Mouse (Mus musculus) hindbrain, embryonic 15.5 days (tissue): ENCODE data around the gene Ubtd2. TPM values are rescaled to one million over a fixed set of nuclear protein-coding genes. Genes with fewer than 3 reads are reported as not detected.

ENCODE experiments used
- ATAC-seq: fragments of 200-750 bp; cut with Nextera tagmentation; 2 replicates; pipeline ENCODE4 v1.8.0; 2017; ENCODE audit warnings: low read depth, moderate number of reproducible peaks, moderate TSS enrichment; ENCODE audit not compliant: low FRiP score
- H3K27ac ChIP-seq: fragments of 300-500 bp; sonication (generic); replicated peaks from 2 replicates; pipeline ENCODE4 v1.5.1; 2015; ENCODE audit warnings: mild to moderate bottlenecking, inconsistent platforms
- H3K27me3 ChIP-seq: fragments of 300-500 bp; sonication (generic); 2 replicates; pipeline ENCODE4 v1.6.1; 2015; ENCODE audit warnings: control low read depth, inconsistent platforms
- H3K36me3 ChIP-seq: fragments of 300-500 bp; sonication (generic); 2 replicates; pipeline ENCODE4 v1.6.1; 2015; ENCODE audit warnings: control low read depth, inconsistent platforms
- H3K4me1 ChIP-seq: fragments of 300-500 bp; sonication (generic); replicated peaks from 2 replicates; pipeline ENCODE4 v1.6.1; 2015; ENCODE audit warnings: control low read depth, inconsistent platforms
- H3K4me2 ChIP-seq: fragments of 300-500 bp; sonication (generic); 2 replicates; pipeline ENCODE4 v1.6.1; 2015; ENCODE audit warnings: moderate library complexity, mild to moderate bottlenecking, inconsistent platforms
- H3K4me3 ChIP-seq: fragments of 300-500 bp; sonication (generic); 2 replicates; pipeline ENCODE4 v1.5.1; 2015; ENCODE audit warnings: mild to moderate bottlenecking, inconsistent platforms
- H3K9ac ChIP-seq: fragments of 300-500 bp; sonication (generic); 2 replicates; pipeline ENCODE4 v1.6.1; 2015; ENCODE audit warnings: inconsistent platforms
- H3K9me3 ChIP-seq: fragments of 300-500 bp; sonication (generic); 2 replicates; pipeline ENCODE4 v1.6.1; 2016; ENCODE audit warnings: control low read depth, inconsistent platforms
- WGBS: fragments of 180-500 bp; shearing (Covaris S2); methylation state at CpG from one replicate; pipeline ENCODE4 v1.1.7; 2015; 5-methylcytosine and 5-hydroxymethylcytosine counted together
- polyA plus RNA-seq: library from polyadenylated mRNA; unstranded; fragments of >200 nt; fragmentation: Nextera tagmentation; extraction: Ambion mirVana; gene quantifications from 2 replicates; pipeline ENCODE4 v1.2.1, GENCODE M21; 2015

Ubtd2 gene
- polyA plus RNA-seq, 1 experiment from 2014 or later, result 46.6 TPM

DNA sequence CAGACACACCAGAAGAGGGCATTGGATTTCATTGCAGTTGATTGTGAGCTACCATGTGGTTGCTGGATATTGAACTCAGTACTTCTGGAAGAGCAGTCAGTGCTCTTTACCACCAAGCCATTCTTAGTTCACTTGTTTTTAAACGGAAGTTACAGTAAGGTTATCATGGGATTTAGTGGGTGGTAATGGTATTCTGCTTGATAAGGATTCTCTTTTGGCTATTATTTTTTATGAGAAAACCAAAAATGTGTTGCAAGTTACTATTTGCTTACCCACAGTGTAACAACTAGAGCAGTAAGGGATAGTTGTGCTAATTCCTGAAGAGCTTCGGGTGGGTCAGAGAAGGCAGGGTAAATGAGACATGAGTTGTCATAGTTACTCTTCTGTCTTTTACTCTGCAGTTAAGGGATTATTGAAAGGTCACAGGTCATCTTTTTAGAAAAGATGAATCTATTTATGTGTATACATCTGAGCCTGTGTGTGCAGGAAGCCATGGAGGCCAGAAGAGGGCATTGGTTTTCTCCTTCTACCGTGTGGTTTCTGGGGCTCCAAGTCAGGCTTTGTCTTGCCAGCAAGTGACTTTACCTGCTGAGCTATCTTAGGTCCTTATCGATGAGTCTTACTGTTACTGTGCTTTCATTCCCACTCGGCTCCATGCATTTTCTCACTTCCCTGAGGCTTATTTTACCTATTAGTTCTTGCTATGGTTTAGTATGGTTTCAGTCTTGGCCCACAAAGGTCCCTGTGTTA, 20.5 kb downstream of the Ubtd2 start:
- H3K9me3 ChIP-seq, result no peaks in the 10 kb centered on the region
- no peak overlapping the region for H3K9ac ChIP-seq
- no peaks in the 10 kb centered on the region for H3K27me3 ChIP-seq
- H3K36me3 ChIP-seq, result no peaks in the 10 kb centered on the region
- H3K4me2 ChIP-seq, result no peak overlapping the region
- no peak overlapping the region for H3K4me3 ChIP-seq
- no peak for ATAC-seq
- H3K4me1 ChIP-seq, result no peaks in the 10 kb centered on the region
- WGBS, result 85% methylated on average over 5 of the region's 5 CpGs
- H3K27ac ChIP-seq, result no peak overlapping the region

DNA sequence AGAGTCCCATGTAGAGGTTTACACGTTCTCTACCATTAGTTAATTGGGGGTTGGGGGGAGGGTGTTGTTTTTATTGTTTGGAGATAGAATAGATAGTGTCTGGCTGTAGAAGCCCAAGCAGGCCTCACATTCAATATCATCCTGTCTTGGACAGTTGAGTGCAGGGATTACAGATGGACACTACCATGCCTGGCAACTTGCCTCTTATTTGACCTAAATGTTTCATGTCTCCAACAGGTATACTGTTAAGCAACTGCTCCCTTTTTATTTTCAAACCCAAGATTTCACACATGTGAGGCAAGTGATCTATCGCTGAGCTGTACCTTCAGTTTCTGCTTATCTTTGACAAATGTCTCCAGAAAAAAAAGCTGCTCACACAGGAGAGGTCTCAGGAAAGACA, 26.4 kb downstream of the Ubtd2 start:
- Histone ChIP-seq H3K9ac (no peak overlapping the region), H3K27ac (no peak overlapping the region), H3K4me3 (no peak overlapping the region), H3K27me3 (no peaks in the 10 kb centered on the region), H3K4me2 (no peak overlapping the region), H3K36me3 (no peaks in the 10 kb centered on the region), H3K4me1 (no peaks in the 10 kb centered on the region), H3K9me3 (no peaks in the 10 kb centered on the region)
- WGBS, result 79% methylated on average over 2 of the region's 2 CpGs
- ATAC-seq, result no peak

DNA sequence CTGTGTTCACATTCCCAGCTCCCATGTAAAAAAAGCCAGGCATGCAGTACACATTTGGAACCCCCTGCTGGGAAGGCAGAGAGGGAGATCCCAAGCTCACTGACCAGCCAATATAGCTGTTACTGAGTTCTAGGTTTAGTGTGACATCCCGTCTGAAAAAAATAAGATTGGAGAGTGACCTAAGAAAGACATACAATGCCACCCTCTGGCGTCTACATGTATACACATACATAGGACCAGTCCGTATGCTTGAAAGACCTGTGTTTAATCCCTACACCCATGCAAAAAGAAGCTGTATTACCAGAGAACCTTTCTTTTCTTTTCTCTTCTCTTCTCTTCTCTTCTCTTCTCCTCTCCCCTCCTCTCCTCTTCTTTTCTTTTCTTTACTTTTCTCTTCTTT, 30.1 kb downstream of the Ubtd2 start:
- no peak overlapping the region for H3K27ac ChIP-seq
- 65% methylated on average over 3 of the region's 3 CpGs for WGBS
- H3K9ac ChIP-seq, result no peak overlapping the region
- H3K36me3 ChIP-seq, result no peaks in the 10 kb centered on the region
- H3K27me3 ChIP-seq, result no peaks in the 10 kb centered on the region
- ATAC-seq, result no peak
- H3K4me3 ChIP-seq, result no peak overlapping the region
- no peaks in the 10 kb centered on the region for H3K9me3 ChIP-seq
- H3K4me1 ChIP-seq, result no peaks in the 10 kb centered on the region
- H3K4me2 ChIP-seq, result no peak overlapping the region

DNA sequence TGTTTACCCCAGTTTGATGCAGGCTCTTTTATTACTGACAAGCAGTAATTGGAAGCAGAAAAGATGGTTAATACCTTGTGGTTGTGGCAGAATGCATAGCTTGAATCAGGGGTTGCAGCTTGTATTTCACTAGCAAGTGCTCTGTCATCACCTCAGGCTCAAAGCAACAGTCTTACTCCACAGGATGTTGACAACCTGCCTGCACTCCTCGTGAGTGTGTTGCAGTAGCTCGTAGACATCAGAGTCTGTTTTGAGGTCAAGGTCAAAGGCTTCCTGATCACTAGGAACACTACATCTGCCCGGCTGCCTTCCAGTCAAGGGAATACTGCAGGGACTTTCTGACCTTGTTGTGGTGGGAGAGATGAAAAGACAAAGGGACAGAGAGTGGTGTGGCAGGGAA, 31.5 kb downstream of the Ubtd2 start:
- WGBS, result 76% methylated on average over 3 of the region's 3 CpGs
- no peak for ATAC-seq
- H3K27me3 ChIP-seq, result no peaks in the 10 kb centered on the region

DNA sequence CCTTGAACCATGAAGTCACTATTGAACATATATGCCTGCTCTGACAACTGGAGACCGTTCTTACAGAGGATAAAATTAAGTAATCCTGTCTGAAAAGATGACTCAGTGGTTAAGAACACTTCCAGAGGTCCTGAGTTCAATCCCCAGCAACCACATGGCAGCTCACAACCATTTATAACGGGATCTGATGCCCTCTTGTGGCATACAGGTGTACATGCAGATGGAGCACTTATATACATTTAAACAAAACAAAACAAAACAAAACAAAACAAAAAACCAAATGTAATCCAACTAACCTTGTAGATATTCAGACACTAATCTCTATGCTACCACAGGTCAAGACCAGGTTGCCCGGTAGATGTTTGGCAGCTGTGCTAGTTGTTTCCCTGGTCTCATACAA, 32.3 kb downstream of the Ubtd2 start:
- H3K4me3 ChIP-seq, result no peak overlapping the region

More for the DNA sequence above, 31.5 kb downstream of the Ubtd2 start:
- Histone ChIP-seq H3K36me3 (no peaks in the 10 kb centered on the region), H3K27ac (no peak overlapping the region), H3K4me1 (no peaks in the 10 kb centered on the region), H3K9me3 (no peaks in the 10 kb centered on the region), H3K4me2 (no peak overlapping the region), H3K9ac (no peak overlapping the region), H3K4me3 (no peak overlapping the region)

DNA sequence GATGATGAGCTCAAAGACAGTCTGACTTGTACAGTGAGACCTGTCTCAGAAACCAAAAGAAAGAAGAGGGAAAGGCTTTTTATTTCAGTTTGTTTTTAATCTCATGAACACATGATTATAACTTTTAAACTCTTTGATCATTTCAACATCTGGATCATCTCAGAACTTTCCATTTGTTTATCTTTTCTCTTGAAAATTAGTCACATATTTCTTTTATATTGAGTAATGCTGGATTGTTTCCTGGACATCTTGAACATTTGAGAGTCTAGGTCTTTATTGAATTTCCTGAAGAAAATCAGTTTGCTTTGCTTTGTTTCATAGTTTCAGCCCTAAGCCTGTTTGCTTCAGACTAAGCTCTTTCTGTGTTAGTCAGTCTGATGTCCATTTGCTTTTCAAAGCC, 33.2 kb downstream of the Ubtd2 start:
- H3K4me1 ChIP-seq, result no peaks in the 10 kb centered on the region
- H3K36me3 ChIP-seq, result no peaks in the 10 kb centered on the region
- ATAC-seq, result no peak
- H3K4me2 ChIP-seq, result no peak overlapping the region
- H3K27ac ChIP-seq, result no peak overlapping the region
- no peaks in the 10 kb centered on the region for H3K27me3 ChIP-seq
- no peaks in the 10 kb centered on the region for H3K9me3 ChIP-seq
- no peak overlapping the region for H3K4me3 ChIP-seq
- H3K9ac ChIP-seq, result no peak overlapping the region

More for the DNA sequence above, 32.3 kb downstream of the Ubtd2 start:
- no peaks in the 10 kb centered on the region for H3K36me3 ChIP-seq
- no peak overlapping the region for H3K9ac ChIP-seq
- H3K4me1 ChIP-seq, result no peaks in the 10 kb centered on the region
- WGBS, result 90% methylated on average over 3 of the region's 3 CpGs
- H3K4me2 ChIP-seq, result no peak overlapping the region
- ATAC-seq, result no peak
- H3K9me3 ChIP-seq, result no peaks in the 10 kb centered on the region
- H3K27ac ChIP-seq, result no peak overlapping the region
- no peaks in the 10 kb centered on the region for H3K27me3 ChIP-seq

DNA sequence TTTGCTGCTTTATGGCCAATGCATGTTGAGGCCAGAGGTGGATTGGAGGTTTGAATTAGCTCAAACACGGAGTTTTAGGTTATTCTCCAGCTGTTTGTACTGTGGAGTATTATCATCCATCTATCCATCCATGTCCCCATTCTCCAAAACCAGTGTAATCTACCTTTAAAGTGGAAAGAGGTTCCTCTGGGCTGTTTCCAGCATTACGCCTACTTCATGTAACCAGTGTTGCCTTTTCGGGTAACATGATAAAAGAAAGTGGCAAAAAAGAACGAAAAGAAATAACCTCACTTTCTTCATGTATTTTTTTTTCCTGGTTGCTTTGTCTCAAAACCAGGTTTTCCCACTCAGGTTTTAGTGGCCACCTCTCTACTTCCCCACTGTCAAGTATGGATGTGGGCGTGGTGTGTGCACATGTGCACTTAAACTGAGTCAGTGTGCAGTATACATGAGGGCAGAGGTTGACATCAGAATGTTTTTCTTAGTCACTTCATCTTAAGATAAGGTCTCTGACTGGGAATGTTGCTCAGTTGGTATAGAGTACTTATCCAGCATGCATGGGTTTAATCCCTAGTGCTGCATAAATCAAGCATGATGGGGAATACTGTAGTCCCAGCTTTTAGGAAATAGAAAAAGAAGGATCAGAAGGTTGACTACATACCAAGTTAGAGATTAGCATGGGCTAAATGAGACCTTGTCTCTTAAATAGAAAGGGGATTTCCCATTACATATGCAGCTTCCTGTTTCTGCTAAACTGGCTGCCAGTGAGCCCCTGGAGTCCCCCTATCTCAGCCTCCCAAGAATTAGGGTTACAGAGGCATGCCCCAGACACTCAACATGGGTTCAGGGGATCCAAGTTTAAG, 33.9 kb downstream of the Ubtd2 start:
- H3K9me3 ChIP-seq, result no peaks in the 10 kb centered on the region
- 92% methylated on average over 5 of the region's 5 CpGs for WGBS
- no peaks in the 10 kb centered on the region for H3K36me3 ChIP-seq
- no peak overlapping the region for H3K9ac ChIP-seq
- no peaks in the 10 kb centered on the region for H3K4me1 ChIP-seq
- H3K27me3 ChIP-seq, result no peaks in the 10 kb centered on the region
- H3K27ac ChIP-seq, result no peak overlapping the region
- H3K4me3 ChIP-seq, result no peak overlapping the region
- H3K4me2 ChIP-seq, result no peak overlapping the region
- no peak for ATAC-seq

DNA sequence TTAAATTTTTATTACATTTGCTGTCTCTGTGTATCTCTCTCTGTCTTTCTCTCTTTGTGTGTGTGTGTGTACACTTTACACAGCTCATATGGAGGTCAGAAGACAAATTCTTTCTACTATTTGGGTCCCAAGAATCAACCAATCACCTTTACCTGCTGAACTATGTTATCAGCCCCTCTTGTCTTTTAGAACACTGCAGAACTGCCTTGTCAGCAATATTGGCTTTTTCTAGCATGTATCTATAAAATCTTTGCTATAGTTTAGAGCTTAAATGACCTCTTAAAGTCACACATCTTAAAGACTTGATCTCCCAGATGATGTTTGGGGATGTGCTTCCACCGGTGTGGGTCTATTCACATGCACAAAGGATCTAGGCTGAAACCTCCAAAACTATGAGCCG, 35.9 kb downstream of the Ubtd2 start:
- H3K4me3 ChIP-seq, result no peak overlapping the region
- WGBS, result 96% methylated on average over 2 of the region's 2 CpGs
- no peak for ATAC-seq

DNA sequence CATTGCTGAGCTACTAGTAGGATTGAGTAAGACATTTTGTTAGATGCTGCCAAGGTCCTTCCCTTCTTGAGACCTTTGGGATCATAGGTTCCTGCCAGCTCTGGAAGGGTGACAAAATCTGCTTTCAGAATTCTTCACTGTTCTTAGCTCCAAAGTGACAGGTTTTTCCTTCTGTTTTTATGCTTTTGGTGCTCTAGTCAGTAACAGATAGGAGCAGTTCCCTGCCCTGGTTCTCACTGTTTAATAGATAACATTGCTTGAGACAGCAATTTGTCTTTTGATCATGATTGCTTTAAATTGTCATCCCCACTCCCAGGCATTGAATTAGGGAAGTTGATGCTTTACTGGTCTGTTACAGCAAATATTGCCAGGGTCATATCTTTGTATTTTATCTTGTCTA, 38.1 kb downstream of the Ubtd2 start:
- no peak for ATAC-seq
- no peak overlapping the region for H3K4me2 ChIP-seq
- no peak overlapping the region for H3K27ac ChIP-seq
- H3K9ac ChIP-seq, result no peak overlapping the region
- H3K27me3 ChIP-seq, result no peaks in the 10 kb centered on the region
- H3K36me3 ChIP-seq, result no peaks in the 10 kb centered on the region
- H3K4me1 ChIP-seq, result no peaks in the 10 kb centered on the region
- no peak overlapping the region for H3K4me3 ChIP-seq
- H3K9me3 ChIP-seq, result no peaks in the 10 kb centered on the region

More for the DNA sequence above, 35.9 kb downstream of the Ubtd2 start:
- Histone ChIP-seq H3K9me3 (no peaks in the 10 kb centered on the region), H3K27me3 (no peaks in the 10 kb centered on the region), H3K4me2 (no peak overlapping the region), H3K27ac (no peak overlapping the region), H3K36me3 (no peaks in the 10 kb centered on the region), H3K9ac (no peak overlapping the region), H3K4me1 (no peaks in the 10 kb centered on the region)

DNA sequence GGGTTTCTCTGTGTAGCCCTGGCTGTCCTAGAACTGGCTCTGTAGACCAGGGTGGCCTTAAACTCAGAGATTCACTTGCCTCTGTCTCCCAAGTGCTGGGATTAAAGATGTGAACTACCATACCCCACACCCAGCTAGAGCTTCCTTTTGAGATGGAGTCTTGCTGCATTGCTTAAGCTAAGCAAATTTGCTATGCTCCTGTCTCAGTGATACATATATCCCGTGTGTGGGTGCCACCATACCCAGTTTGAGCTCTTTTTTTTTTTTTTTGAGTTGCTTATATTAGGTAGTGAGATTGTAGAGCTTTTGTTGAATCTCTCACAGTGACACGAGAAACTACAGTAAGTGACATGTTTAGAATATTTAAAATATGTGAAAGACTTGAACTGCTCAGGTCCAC, 40.1 kb downstream of the Ubtd2 start:
- H3K4me1 ChIP-seq, result peaks cover 5% of the 10 kb centered on the region
- H3K4me3 ChIP-seq, result no peak overlapping the region
- no peaks in the 10 kb centered on the region for H3K27me3 ChIP-seq
- H3K27ac ChIP-seq, result no peak overlapping the region
- 83% methylated on average over 2 of the region's 2 CpGs for WGBS
- H3K36me3 ChIP-seq, result no peaks in the 10 kb centered on the region
- no peak overlapping the region for H3K9ac ChIP-seq
- H3K4me2 ChIP-seq, result no peak overlapping the region
- no peak for ATAC-seq
- H3K9me3 ChIP-seq, result no peaks in the 10 kb centered on the region

DNA sequence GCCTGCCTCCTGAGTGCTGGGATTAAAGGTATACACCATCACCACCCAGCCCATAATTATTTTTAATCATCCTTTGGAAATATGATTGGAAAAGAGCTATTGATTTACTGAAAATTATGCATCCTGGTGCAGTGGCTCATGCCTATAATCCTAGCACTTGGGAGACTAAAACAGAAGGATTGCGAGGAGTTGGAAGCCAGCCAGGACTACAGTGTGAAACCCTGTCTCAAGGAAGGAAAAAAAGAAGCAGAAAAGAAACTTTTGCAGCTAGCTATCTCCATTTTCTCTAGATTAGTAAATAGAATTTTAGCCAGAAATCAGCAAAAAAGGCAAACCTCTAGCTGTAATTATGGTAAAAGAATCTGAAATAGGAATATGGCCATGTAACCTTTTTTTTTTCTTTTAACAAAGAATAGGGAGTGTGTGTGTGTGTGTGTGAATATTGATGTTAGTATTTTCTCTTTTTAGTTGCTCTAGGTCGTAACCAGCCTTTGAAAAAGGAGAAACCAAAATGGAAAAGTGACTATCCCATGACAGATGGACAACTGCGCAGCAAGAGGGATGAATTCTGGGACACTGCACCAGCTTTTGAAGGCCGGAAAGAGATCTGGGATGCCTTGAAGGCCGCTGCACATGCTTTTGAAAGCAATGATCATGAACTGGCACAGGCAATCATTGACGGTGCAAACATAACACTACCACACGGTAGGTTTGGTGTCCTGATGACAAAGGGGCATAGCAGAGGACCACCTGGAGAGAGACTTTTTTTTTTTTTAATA, 43.8 kb downstream of the Ubtd2 start:
- no peak overlapping the region for H3K9ac ChIP-seq
- no peak overlapping the region for H3K4me2 ChIP-seq
- peaks cover 5% of the 10 kb centered on the region for H3K4me1 ChIP-seq
- no peaks in the 10 kb centered on the region for H3K9me3 ChIP-seq
- 75% methylated on average over 7 of the region's 7 CpGs for WGBS
- ATAC-seq, result no peak
- H3K4me3 ChIP-seq, result no peak overlapping the region
- 0 out of 2 replicates have a peak, but pooled peaks cover 3% of the 10 kb centered on the region for H3K36me3 ChIP-seq
- H3K27ac ChIP-seq, result no peak overlapping the region
- no peaks in the 10 kb centered on the region for H3K27me3 ChIP-seq

DNA sequence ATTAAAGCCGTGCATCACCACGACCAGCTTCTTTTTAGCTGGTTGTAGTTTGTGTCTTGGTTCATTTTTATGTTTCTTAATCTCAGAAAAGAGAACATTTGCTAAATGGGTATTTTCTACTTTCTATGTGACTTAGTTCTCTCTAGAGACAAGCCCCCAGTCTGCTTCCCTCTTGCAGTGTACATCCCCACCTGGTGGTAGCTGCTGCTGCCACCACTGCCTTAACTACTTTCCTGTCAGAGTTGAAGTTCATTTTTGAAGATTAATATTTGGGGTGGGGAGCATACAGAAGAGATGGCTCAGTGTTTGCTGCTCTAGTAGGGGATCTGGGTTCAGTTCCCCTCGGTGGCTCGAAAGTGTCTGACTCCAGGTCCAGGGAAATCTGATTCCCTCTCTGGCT, 44.8 kb downstream of the Ubtd2 start:
- Histone ChIP-seq H3K4me3 (no peak overlapping the region), H3K9me3 (no peaks in the 10 kb centered on the region), H3K4me2 (no peak overlapping the region), H3K9ac (no peak overlapping the region), H3K27ac (no peak overlapping the region), H3K4me1 (peaks cover 5% of the 10 kb centered on the region), H3K27me3 (no peaks in the 10 kb centered on the region), H3K36me3 (0 out of 2 replicates have a peak, but pooled peaks cover 3% of the 10 kb centered on the region)
- WGBS, result 95% methylated on average over 4 of the region's 4 CpGs
- ATAC-seq, result no peak
